Mouse (Mus musculus): ENCODE results near the gene Ano3. TPM values are rescaled to one million over a fixed set of nuclear protein-coding genes. Genes with fewer than 3 reads are reported as not detected.

The Ano3 gene
- polyA plus RNA-seq, 1 experiment from 2014 or later: 1.2 TPM

DNA sequence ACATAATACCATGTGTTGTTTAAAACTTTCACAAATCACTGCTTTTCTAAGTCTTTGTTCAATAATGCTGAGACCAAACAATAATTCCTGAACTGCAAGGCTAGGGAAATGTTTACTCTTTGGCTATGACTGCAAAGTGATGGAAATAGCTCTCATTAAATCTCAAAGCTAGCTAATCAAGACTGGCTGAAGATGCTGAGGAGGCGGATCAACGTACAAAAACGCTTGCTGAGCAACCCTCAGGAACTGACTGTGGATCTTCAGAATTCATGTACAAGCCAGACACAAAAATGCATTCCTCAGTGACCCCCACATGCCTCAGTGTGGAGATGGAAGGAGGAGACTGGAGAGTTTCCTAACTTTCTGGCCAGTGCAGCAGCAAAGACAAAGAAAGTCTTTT is 155.3 kb downstream of the Ano3 start:
- Histone ChIP-seq H3K36me3 (replicated peaks) (no peaks in the 10 kb centered on the region), H3K27me3 (replicated peaks) (no peaks in the 10 kb centered on the region), H3K9me3 (no peaks in the 10 kb centered on the region), H3K27ac (no peak overlapping the region), H3K4me1 (no peaks in the 10 kb centered on the region), H3K4me2 (no peak overlapping the region), H3K9ac (no peak overlapping the region), H3K4me3 (no peak overlapping the region)
- ATAC-seq (replicated peaks): no peak
- WGBS: 79% methylated on average over 3 of the region's 3 CpGs

DNA sequence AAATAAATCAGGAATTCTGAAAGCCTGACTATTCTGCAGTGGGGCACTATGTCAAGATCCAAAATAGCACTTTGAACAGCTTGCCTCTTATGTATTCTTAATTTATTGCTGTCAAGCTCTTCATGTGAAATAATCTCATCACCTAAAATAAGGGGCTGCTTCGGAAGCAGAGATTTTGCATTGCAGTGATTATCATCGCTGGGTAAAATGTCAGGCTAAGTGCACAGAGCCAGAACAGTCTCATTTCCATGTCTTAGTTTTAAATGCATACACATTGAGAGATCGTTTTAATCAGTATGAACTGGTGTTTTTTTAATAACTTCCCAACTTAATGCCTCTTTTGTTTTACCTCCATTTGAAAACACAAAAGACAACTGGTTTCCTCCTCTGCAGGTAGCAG is 163.3 kb downstream of the Ano3 start:
- ATAC-seq (replicated peaks): no peak
- 70% methylated on average over 3 of the region's 3 CpGs for WGBS

DNA sequence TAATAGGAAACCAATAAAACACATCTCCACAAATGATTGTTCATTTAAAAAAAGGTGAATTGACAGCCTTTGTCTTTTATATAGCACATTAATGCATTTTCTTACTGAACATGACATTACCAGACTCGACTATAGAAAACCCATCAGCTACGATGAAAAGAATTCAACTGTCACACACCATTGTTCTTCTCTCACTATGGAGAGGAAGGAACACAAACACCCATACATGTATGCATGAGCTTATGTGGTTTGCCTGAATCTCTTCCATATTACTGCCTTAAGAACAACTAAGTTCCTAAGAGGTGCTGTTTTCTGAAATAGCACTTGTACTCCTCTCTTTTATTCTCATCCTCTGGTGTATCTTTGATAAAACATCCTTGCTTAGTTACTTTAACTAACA is 191.3 kb downstream of the Ano3 start:
- WGBS: 35% methylated on average over 2 of the region's 2 CpGs
- Histone ChIP-seq H3K9me3 (no peaks in the 10 kb centered on the region), H3K9ac (no peak overlapping the region), H3K4me3 (no peak overlapping the region), H3K4me1 (no peaks in the 10 kb centered on the region), H3K36me3 (replicated peaks) (no peaks in the 10 kb centered on the region), H3K27me3 (replicated peaks) (no peaks in the 10 kb centered on the region), H3K4me2 (no peak overlapping the region), H3K27ac (no peak overlapping the region)
- no peak for ATAC-seq (replicated peaks)

More for the DNA sequence above, 163.3 kb downstream of the Ano3 start:
- H3K4me2 ChIP-seq: no peak overlapping the region
- H3K4me3 ChIP-seq: no peak overlapping the region
- H3K9ac ChIP-seq: no peak overlapping the region
- no peaks in the 10 kb centered on the region for H3K9me3 ChIP-seq
- no peaks in the 10 kb centered on the region for H3K36me3 ChIP-seq (replicated peaks)
- no peak overlapping the region for H3K27ac ChIP-seq
- H3K4me1 ChIP-seq: no peaks in the 10 kb centered on the region
- H3K27me3 ChIP-seq (replicated peaks): no peaks in the 10 kb centered on the region

DNA sequence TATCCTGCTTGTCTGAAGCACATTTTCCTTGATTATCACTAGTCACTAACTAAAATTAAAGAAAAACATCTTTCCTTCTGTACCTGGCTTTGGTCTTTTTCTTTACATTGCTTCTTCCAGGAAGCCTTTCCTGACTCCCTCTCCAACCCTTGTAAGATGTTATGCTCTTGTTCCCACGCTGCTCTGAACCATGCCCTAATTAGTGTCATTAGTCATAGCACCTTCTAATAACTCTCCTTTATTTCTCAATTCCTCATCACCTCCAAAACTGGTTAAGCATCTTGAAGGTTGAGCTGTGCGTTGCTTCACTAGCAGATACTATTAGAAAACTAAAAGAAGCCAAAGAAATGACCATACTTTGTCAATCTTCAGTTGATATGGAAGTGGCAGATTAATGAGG is 193.2 kb downstream of the Ano3 start:
- Histone ChIP-seq H3K36me3 (replicated peaks) (no peaks in the 10 kb centered on the region), H3K9ac (no peak overlapping the region), H3K9me3 (no peaks in the 10 kb centered on the region), H3K27me3 (replicated peaks) (no peaks in the 10 kb centered on the region), H3K4me1 (no peaks in the 10 kb centered on the region), H3K4me2 (no peak overlapping the region), H3K4me3 (no peak overlapping the region), H3K27ac (no peak overlapping the region)
- no peak for ATAC-seq (replicated peaks)
- 91% methylated on average over 2 of the region's 2 CpGs for WGBS

DNA sequence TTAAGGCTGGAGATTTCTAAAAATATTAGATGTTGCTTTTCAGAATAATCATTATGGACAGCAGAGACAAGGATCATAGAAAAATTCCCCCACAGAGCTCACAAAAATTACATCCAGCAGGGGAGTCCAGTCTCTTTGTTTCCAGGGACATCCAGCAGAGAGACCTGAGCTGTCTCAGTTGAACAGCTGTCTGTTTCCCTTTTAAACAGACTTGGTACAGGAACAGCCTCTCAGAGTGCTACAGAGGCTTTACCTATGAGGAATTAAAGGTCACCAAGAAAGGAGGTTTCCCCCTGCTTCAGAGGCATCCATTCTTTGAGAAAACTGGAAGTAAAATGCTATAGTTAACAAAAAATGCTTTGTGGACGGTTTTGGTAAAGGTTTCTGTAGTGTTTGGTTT is 210.2 kb downstream of the Ano3 start:
- H3K36me3 ChIP-seq (replicated peaks): no peaks in the 10 kb centered on the region
- no peak overlapping the region for H3K4me3 ChIP-seq
- H3K27ac ChIP-seq: no peak overlapping the region
- no peaks in the 10 kb centered on the region for H3K9me3 ChIP-seq
- ATAC-seq (replicated peaks): peak; percentile 85
- H3K27me3 ChIP-seq (replicated peaks): no peaks in the 10 kb centered on the region
- H3K9ac ChIP-seq: no peak overlapping the region
- no peak overlapping the region for H3K4me2 ChIP-seq
- WGBS: 50% methylated on average over 1 of the region's 1 CpGs
- H3K4me1 ChIP-seq: no peaks in the 10 kb centered on the region

DNA sequence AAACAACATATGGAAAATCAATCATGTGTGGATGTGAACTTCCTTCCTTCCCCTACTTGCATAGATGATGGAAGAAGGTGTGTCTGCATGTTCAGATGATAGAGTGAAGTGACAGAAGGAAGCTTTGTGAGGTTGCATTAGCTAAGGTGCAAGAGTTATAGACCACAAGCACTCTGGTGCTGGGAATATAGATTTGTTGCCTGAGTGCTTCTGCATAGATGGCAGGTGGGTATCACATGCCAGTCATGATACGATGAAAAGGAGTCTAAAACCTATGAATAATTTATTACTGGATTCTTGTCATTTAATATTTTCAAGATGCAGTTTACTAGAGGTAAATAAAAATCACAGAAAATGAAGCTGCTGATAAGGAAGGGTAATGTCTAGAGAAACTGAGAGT is 210.9 kb downstream of the Ano3 start:
- ATAC-seq (replicated peaks): peak; percentile 66; the same call in 1 of the 2 replicates
- H3K9me3 ChIP-seq: no peaks in the 10 kb centered on the region
- no peak overlapping the region for H3K9ac ChIP-seq
- no peak overlapping the region for H3K4me3 ChIP-seq
- 44% methylated on average over 1 of the region's 1 CpGs for WGBS
- no peak overlapping the region for H3K27ac ChIP-seq
- no peaks in the 10 kb centered on the region for H3K36me3 ChIP-seq (replicated peaks)
- H3K4me2 ChIP-seq: no peak overlapping the region
- no peaks in the 10 kb centered on the region for H3K4me1 ChIP-seq
- no peaks in the 10 kb centered on the region for H3K27me3 ChIP-seq (replicated peaks)

DNA sequence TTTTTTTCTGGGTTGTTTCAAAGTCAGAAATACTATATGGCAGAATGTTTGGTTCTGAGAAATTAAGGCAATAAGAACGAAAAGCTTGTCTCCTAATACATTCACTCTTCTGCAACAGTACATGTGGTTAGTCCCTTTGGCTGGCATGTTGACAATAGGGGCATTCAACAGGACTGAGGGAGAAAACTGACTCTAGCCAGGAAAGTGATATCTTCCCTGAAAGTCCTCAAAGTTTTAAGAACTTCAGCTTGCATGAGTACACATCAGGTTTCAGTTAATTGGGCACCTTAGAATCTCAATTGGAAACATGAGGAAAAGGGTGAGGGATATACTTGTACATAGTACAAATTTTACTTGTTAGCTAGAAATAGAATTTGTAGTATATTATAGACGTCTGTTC is 212.7 kb downstream of the Ano3 start:
- Histone ChIP-seq H3K27ac (no peak overlapping the region), H3K4me3 (no peak overlapping the region), H3K9me3 (no peaks in the 10 kb centered on the region), H3K4me1 (no peaks in the 10 kb centered on the region), H3K4me2 (no peak overlapping the region), H3K9ac (no peak overlapping the region), H3K27me3 (replicated peaks) (no peaks in the 10 kb centered on the region), H3K36me3 (replicated peaks) (no peaks in the 10 kb centered on the region)
- 73% methylated on average over 2 of the region's 2 CpGs for WGBS
- ATAC-seq (replicated peaks): no peak

DNA sequence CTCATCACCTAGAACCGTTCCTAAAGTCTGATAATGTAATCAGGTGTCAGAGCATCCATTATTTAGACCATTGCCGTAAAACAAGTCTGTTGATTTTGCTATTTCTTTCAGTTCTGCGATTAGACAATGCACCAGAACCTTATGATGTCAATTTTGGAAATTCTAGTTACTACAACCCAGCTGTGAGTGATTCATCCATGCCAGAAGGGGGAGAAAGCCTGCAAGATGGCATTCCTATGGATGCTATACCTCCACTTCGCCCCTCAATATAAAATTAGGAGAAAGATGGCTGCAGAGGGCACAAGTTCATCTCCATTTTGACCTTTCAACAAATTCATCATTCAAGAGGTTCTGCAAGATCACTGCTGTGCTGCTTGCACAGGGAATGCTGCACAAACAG is 213.5 kb downstream of the Ano3 start:
- WGBS: 86% methylated on average over 4 of the region's 4 CpGs
- no peak for ATAC-seq (replicated peaks)
- Histone ChIP-seq H3K36me3 (replicated peaks) (no peaks in the 10 kb centered on the region), H3K9ac (no peak overlapping the region), H3K4me1 (no peaks in the 10 kb centered on the region), H3K4me3 (no peak overlapping the region), H3K27me3 (replicated peaks) (no peaks in the 10 kb centered on the region), H3K4me2 (no peak overlapping the region), H3K9me3 (no peaks in the 10 kb centered on the region), H3K27ac (no peak overlapping the region)

DNA sequence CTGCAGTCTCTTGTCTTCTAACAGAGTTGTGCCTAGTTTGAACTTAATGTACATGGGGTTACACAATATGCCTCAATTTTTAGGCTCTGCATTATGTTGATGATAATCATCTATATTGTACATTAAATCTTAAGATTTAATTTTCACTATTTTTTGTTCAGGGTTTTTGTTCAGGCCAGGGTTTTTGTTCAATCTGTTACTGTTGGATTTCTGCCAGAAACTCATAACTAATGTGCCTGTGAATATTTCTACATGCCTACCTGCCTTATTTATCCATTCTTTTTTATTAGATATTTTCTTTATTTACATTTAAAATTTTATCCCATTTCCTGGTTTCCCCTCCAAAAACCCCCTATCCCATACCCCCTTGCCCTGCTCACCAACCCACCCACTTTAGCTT is 224.6 kb downstream of the Ano3 start:
- H3K4me2 ChIP-seq: no peak overlapping the region
- no peaks in the 10 kb centered on the region for H3K36me3 ChIP-seq (replicated peaks)
- no peaks in the 10 kb centered on the region for H3K9me3 ChIP-seq
- no peaks in the 10 kb centered on the region for H3K4me1 ChIP-seq
- no peak overlapping the region for H3K4me3 ChIP-seq
- H3K9ac ChIP-seq: no peak overlapping the region
- H3K27me3 ChIP-seq (replicated peaks): no peaks in the 10 kb centered on the region
- H3K27ac ChIP-seq: no peak overlapping the region
- ATAC-seq (replicated peaks): no peak

DNA sequence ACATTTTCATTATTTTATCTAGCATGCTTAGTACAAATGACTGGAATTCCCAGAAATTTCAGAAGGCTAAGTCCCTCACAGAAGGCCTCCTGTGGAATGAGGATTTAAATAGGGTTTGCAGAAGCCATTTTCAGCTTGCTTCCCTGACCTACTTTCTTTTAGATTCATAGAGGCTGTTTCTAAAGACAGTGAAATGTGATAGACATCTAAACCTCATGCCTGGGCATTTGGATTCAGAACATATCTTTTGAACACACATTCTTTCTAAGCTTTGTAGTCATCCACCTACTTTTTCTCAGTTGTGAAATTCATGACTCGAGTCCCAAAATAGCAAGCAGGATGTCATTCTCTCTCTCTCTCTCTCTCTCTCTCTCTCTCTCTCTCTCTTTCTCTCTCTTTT is 228.5 kb downstream of the Ano3 start:
- Histone ChIP-seq H3K4me2 (no peak overlapping the region), H3K4me3 (no peak overlapping the region), H3K4me1 (no peaks in the 10 kb centered on the region), H3K36me3 (replicated peaks) (no peaks in the 10 kb centered on the region), H3K27ac (no peak overlapping the region), H3K9me3 (no peaks in the 10 kb centered on the region), H3K27me3 (replicated peaks) (no peaks in the 10 kb centered on the region), H3K9ac (no peak overlapping the region)
- 83% methylated on average over 1 of the region's 1 CpGs for WGBS
- ATAC-seq (replicated peaks): no peak

DNA sequence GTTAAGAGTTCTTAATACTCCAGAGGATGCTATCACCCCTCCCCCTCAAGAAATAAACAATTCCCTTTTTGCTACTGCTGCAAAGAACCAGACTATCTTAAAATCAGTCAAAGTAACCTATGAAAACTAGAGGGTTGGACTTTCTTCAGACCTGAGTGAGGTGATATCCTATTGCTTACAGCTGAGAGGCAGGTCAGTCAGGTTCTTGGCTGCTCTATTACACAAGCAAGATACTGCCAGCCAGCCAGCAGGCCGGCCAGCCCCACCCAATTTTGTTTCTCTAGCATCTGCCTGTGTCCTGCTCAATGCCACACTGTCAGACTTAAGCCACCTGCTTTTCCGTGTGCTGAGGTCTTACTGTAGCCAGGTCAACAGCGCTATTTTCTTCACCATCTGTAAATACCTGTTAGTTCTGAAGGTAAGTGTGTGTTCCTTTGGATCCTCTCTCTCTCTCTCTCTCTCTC is 229.4 kb downstream of the Ano3 start, which contains the start of gene Muc15:
Gene Muc15, plus strand, starts transcription at position 51 of the 464 bp plus-strand sequence.
- Histone ChIP-seq H3K4me1 (no peaks in the 10 kb centered on the region), H3K27me3 (replicated peaks) (no peaks in the 10 kb centered on the region), H3K9me3 (no peaks in the 10 kb centered on the region), H3K4me2 (no peak within 1 kb of the TSS), H3K9ac (no peak within 1 kb of the TSS), H3K36me3 (replicated peaks) (no peaks in the 10 kb centered on the region), H3K27ac (no peak within 1 kb of the TSS), H3K4me3 (no peak within 1 kb of the TSS)
- 56% methylated on average over 3 of the region's 3 CpGs for WGBS
- no peak for ATAC-seq (replicated peaks)

DNA sequence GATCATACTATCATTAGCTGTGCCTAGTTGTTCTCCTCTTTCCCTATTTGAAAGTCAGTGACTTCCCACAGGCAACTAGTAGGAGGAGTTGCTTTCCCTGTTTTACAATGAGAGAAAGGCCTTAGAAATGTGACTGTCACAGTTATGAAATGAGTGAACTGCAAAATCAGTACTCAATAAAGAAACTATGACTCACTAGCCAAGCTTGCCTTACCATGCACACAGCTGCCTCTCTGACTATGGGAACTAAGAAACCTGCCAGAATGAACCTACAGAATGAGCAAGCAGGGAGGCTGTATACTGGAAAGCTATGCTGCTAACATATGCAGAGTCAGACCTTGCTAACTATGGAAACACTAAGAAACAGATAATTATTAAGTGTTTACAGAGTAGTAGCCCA is 231.7 kb downstream of the Ano3 start:
- no peaks in the 10 kb centered on the region for H3K36me3 ChIP-seq (replicated peaks)
- H3K4me1 ChIP-seq: no peaks in the 10 kb centered on the region

DNA sequence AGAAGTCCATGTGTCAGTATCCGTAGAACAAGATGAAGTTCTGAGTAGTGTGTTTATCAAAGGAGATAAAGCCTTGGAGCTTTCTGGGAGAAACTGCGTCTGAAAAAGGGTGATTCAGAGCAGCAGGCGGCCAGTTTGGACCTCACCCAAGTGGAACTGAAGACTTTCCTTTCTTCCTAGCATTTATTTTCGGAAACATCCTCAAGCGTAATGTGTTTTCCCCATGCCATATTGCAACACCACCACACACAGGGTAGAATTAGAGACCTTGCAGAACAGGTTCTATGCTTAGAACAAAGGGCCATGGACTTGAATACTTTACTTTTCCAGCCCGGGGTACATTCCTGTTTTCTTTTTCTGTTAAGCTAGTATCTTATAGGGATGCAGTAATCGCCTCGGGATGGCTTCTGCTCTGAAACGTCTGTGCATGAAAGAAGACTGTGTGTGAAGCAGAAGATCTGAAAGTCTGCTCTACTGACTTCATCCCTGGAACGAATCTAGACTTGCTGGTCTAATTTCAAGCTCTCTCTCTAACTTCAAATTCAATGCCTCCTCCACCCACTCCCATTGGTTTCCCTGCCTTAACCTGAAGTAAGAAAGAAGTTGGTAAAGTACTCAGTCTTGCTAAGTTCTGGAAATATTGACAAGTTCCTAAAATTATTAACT is 240.5 kb downstream of the Ano3 start:
- no peaks in the 10 kb centered on the region for H3K9me3 ChIP-seq
- H3K4me3 ChIP-seq: no peak overlapping the region
- no peaks in the 10 kb centered on the region for H3K27me3 ChIP-seq (replicated peaks)
- ATAC-seq (replicated peaks): no peak
- no peak overlapping the region for H3K9ac ChIP-seq
- WGBS: 80% methylated on average over 10 of the region's 10 CpGs
- H3K36me3 ChIP-seq (replicated peaks): no peaks in the 10 kb centered on the region
- H3K27ac ChIP-seq: no peak overlapping the region
- H3K4me2 ChIP-seq: no peak overlapping the region
- no peaks in the 10 kb centered on the region for H3K4me1 ChIP-seq

More for the DNA sequence above, 231.7 kb downstream of the Ano3 start:
- no peak overlapping the region for H3K4me3 ChIP-seq
- H3K27ac ChIP-seq: no peak overlapping the region
- no peak overlapping the region for H3K4me2 ChIP-seq
- H3K9me3 ChIP-seq: no peaks in the 10 kb centered on the region
- no peak overlapping the region for H3K9ac ChIP-seq
- no peaks in the 10 kb centered on the region for H3K27me3 ChIP-seq (replicated peaks)
- ATAC-seq (replicated peaks): no peak

Data from midbrain, embryonic 15.5 days (tissue).